Mouse (Mus musculus) limb, embryonic 13.5 days (tissue): ENCODE results near the gene Nfib. TPM values are rescaled to one million over a fixed set of nuclear protein-coding genes. Genes with fewer than 3 reads are reported as not detected.

Source experiments
- ATAC-seq: fragments of 200-750 bp; cut with Nextera tagmentation; 2 replicates; pipeline ENCODE4 v1.8.0; 2017; ENCODE audit warnings: low read depth, moderate number of reproducible peaks, moderate TSS enrichment; ENCODE audit not compliant: low FRiP score
- H3K27ac ChIP-seq: fragments of 300-500 bp; sonication (generic); 2 replicates; pipeline ENCODE4 v1.5.1; 2015; ENCODE audit warnings: inconsistent platforms, mild to moderate bottlenecking, moderate library complexity
- H3K27me3 ChIP-seq: fragments of 300-500 bp; sonication (generic); 2 replicates; pipeline ENCODE4 v1.6.1; 2015; ENCODE audit warnings: mild to moderate bottlenecking, inconsistent platforms
- H3K36me3 ChIP-seq: fragments of 300-500 bp; sonication (generic); 2 replicates; pipeline ENCODE4 v1.6.1; 2015; ENCODE audit warnings: inconsistent platforms, mild to moderate bottlenecking, moderate library complexity
- H3K4me1 ChIP-seq: fragments of 300-500 bp; sonication (generic); 2 replicates; pipeline ENCODE4 v1.6.1; 2015; ENCODE audit warnings: inconsistent platforms
- H3K4me2 ChIP-seq: fragments of 300-500 bp; sonication (generic); replicated peaks from 2 replicates; pipeline ENCODE4 v1.6.1; 2015; ENCODE audit warnings: inconsistent platforms, mild to moderate bottlenecking, moderate library complexity
- H3K4me3 ChIP-seq: fragments of 300-500 bp; sonication (generic); 2 replicates; pipeline ENCODE4 v1.5.1; 2015; ENCODE audit warnings: moderate library complexity, mild to moderate bottlenecking, inconsistent platforms
- H3K9ac ChIP-seq: fragments of 300-500 bp; sonication (generic); 2 replicates; pipeline ENCODE4 v1.6.1; 2015; ENCODE audit warnings: mild to moderate bottlenecking, inconsistent platforms
- H3K9me3 ChIP-seq: fragments of 300-500 bp; sonication (generic); 2 replicates; pipeline ENCODE4 v1.6.1; 2016; ENCODE audit warnings: inconsistent platforms
- WGBS: fragments of 180-500 bp; shearing (Covaris S2); methylation state at CpG from one replicate; pipeline ENCODE4 v1.1.7; 2015; 5-methylcytosine and 5-hydroxymethylcytosine counted together
- polyA plus RNA-seq: library from polyadenylated mRNA; unstranded; fragments of >200 nt; fragmentation: Nextera tagmentation; extraction: Ambion mirVana; gene quantifications from 2 replicates; pipeline ENCODE4 v1.2.1, GENCODE M21; 2015

Nfib gene
- polyA plus RNA-seq, 1 experiment from 2014 or later: 121 TPM

- WGBS: 69% methylated on average over 5 of the region's 5 CpGs
These were observed 262.5 kb downstream of the Nfib start for GRCm38 (mm10) chr4:82443003-82443402.

GRCm38 (mm10) chr4:82440606-82441005 is 264.9 kb downstream of the Nfib start:
- H3K9me3 ChIP-seq: no peaks in the 10 kb centered on the region
- H3K27ac ChIP-seq: no peak overlapping the region
- H3K9ac ChIP-seq: no peak overlapping the region
- H3K27me3 ChIP-seq: no peaks in the 10 kb centered on the region
- WGBS: 88% methylated on average over 2 of the region's 2 CpGs
- ATAC-seq: no peak
- H3K4me3 ChIP-seq: no peak overlapping the region
- H3K4me2 ChIP-seq: no peak overlapping the region
- H3K4me1 ChIP-seq: peaks cover 58% of the 10 kb centered on the region
- H3K36me3 ChIP-seq: no peaks in the 10 kb centered on the region

More at GRCm38 (mm10) chr4:82443003-82443402, 262.5 kb downstream of the Nfib start:
- ATAC-seq: no peak
- Histone ChIP-seq H3K27ac (no peak overlapping the region), H3K4me1 (peaks cover 57% of the 10 kb centered on the region), H3K9me3 (no peaks in the 10 kb centered on the region), H3K4me3 (no peak overlapping the region), H3K4me2 (no peak overlapping the region), H3K36me3 (peaks cover 5% of the 10 kb centered on the region), H3K27me3 (no peaks in the 10 kb centered on the region), H3K9ac (no peak overlapping the region)

- H3K4me3 ChIP-seq: no peak overlapping the region
- H3K4me2 ChIP-seq: no peak overlapping the region
- 78% methylated on average over 8 of the region's 8 CpGs for WGBS
- ATAC-seq: no peak
- no peaks in the 10 kb centered on the region for H3K36me3 ChIP-seq
- H3K27ac ChIP-seq: no peak overlapping the region
- no peak overlapping the region for H3K9ac ChIP-seq
- H3K4me1 ChIP-seq: peaks cover 62% of the 10 kb centered on the region
- no peaks in the 10 kb centered on the region for H3K9me3 ChIP-seq
- no peaks in the 10 kb centered on the region for H3K27me3 ChIP-seq
These were observed 265.7 kb downstream of the Nfib start for GRCm38 (mm10) chr4:82439813-82440212.

- Histone ChIP-seq H3K4me3 (no peak overlapping the region), H3K9ac (no peak overlapping the region), H3K4me1 (peaks cover 73% of the 10 kb centered on the region), H3K27ac (no peak overlapping the region), H3K9me3 (no peaks in the 10 kb centered on the region), H3K27me3 (no peaks in the 10 kb centered on the region), H3K4me2 (no peak overlapping the region; the same call in 1 of the 2 replicates), H3K36me3 (no peaks in the 10 kb centered on the region)
- WGBS: 89% methylated on average over 5 of the region's 5 CpGs
- ATAC-seq: no peak
These were observed 266.9 kb downstream of the Nfib start for GRCm38 (mm10) chr4:82438631-82439030.

GRCm38 (mm10) chr4:82437533-82438318 is 267.8 kb downstream of the Nfib start:
- no peak overlapping the region; the same call in 1 of the 2 replicates for H3K4me2 ChIP-seq
- ATAC-seq: no peak
- no peaks in the 10 kb centered on the region for H3K9me3 ChIP-seq
- no peak overlapping the region for H3K9ac ChIP-seq
- peak overlapping the region; percentile 61; the same call in 1 of the 2 replicates for H3K27ac ChIP-seq
- WGBS: 67% methylated on average over 12 of the region's 12 CpGs
- no peaks in the 10 kb centered on the region for H3K27me3 ChIP-seq
- no peak overlapping the region for H3K4me3 ChIP-seq
- H3K36me3 ChIP-seq: no peaks in the 10 kb centered on the region
- H3K4me1 ChIP-seq: peaks cover 66% of the 10 kb centered on the region

GRCm38 (mm10) chr4:82436656-82437055 is 268.9 kb downstream of the Nfib start:
- no peaks in the 10 kb centered on the region for H3K9me3 ChIP-seq
- H3K4me1 ChIP-seq: peaks cover 58% of the 10 kb centered on the region
- H3K27ac ChIP-seq: no peak overlapping the region
- ATAC-seq: no peak
- H3K27me3 ChIP-seq: no peaks in the 10 kb centered on the region
- H3K36me3 ChIP-seq: no peaks in the 10 kb centered on the region
- 0 out of 2 replicates have a peak overlapping the region, but pooled peaks have one; percentile 16 for H3K4me2 ChIP-seq
- no peak overlapping the region for H3K9ac ChIP-seq
- H3K4me3 ChIP-seq: no peak overlapping the region
- 79% methylated on average over 2 of the region's 2 CpGs for WGBS

GRCm38 (mm10) chr4:82435716-82436115 is 269.8 kb downstream of the Nfib start:
- Histone ChIP-seq H3K4me2 (no peak overlapping the region), H3K9ac (no peak overlapping the region), H3K36me3 (0 out of 2 replicates have a peak, but pooled peaks cover 2% of the 10 kb centered on the region), H3K9me3 (no peaks in the 10 kb centered on the region), H3K4me3 (no peak overlapping the region), H3K27me3 (no peaks in the 10 kb centered on the region), H3K4me1 (peaks cover 52% of the 10 kb centered on the region), H3K27ac (peak overlapping the region; percentile 2; the same call in 1 of the 2 replicates)
- 56% methylated on average over 5 of the region's 5 CpGs for WGBS
- no peak; the same call in 1 of the 2 replicates for ATAC-seq

- no peak overlapping the region for H3K4me2 ChIP-seq
- WGBS: 70% methylated on average over 13 of the region's 13 CpGs
These were observed 271.4 kb downstream of the Nfib start for GRCm38 (mm10) chr4:82433926-82434705.

GRCm38 (mm10) chr4:82431831-82432230 is 273.7 kb downstream of the Nfib start:
- Histone ChIP-seq H3K27me3 (no peaks in the 10 kb centered on the region), H3K36me3 (0 out of 2 replicates have a peak, but pooled peaks cover 4% of the 10 kb centered on the region), H3K4me2 (no peak overlapping the region), H3K27ac (no peak overlapping the region), H3K4me1 (peaks cover 51% of the 10 kb centered on the region), H3K9me3 (no peaks in the 10 kb centered on the region), H3K9ac (no peak overlapping the region), H3K4me3 (no peak overlapping the region)
- 86% methylated on average over 8 of the region's 8 CpGs for WGBS
- ATAC-seq: no peak

More at GRCm38 (mm10) chr4:82433926-82434705, 271.4 kb downstream of the Nfib start:
- Histone ChIP-seq H3K4me3 (no peak overlapping the region), H3K36me3 (0 out of 2 replicates have a peak, but pooled peaks cover 4% of the 10 kb centered on the region), H3K4me1 (peaks cover 53% of the 10 kb centered on the region), H3K27ac (no peak overlapping the region), H3K9me3 (no peaks in the 10 kb centered on the region), H3K27me3 (no peaks in the 10 kb centered on the region), H3K9ac (no peak overlapping the region)
- ATAC-seq: no peak

- H3K27ac ChIP-seq: no peak overlapping the region
- H3K4me2 ChIP-seq: no peak overlapping the region
- no peak for ATAC-seq
- peaks cover 45% of the 10 kb centered on the region for H3K4me1 ChIP-seq
- no peak overlapping the region for H3K4me3 ChIP-seq
- H3K9ac ChIP-seq: no peak overlapping the region
- H3K9me3 ChIP-seq: no peaks in the 10 kb centered on the region
- 0 out of 2 replicates have a peak, but pooled peaks cover 7% of the 10 kb centered on the region for H3K36me3 ChIP-seq
- no peaks in the 10 kb centered on the region for H3K27me3 ChIP-seq
- WGBS: 82% methylated on average over 3 of the region's 3 CpGs
These were observed 274.7 kb downstream of the Nfib start for GRCm38 (mm10) chr4:82430802-82431201.

GRCm38 (mm10) chr4:82426224-82426623 is 279.3 kb downstream of the Nfib start:
- Histone ChIP-seq H3K4me2 (no peak overlapping the region), H3K9me3 (no peaks in the 10 kb centered on the region), H3K27me3 (no peaks in the 10 kb centered on the region), H3K36me3 (0 out of 2 replicates have a peak, but pooled peaks cover 7% of the 10 kb centered on the region), H3K4me1 (peaks cover 28% of the 10 kb centered on the region), H3K27ac (no peak overlapping the region), H3K9ac (no peak overlapping the region), H3K4me3 (no peak overlapping the region)
- no peak for ATAC-seq
- WGBS: 93% methylated on average over 4 of the region's 4 CpGs

- 72% methylated on average over 4 of the region's 4 CpGs for WGBS
These were observed 287.3 kb downstream of the Nfib start for GRCm38 (mm10) chr4:82418241-82418640.

More at GRCm38 (mm10) chr4:82418241-82418640, 287.3 kb downstream of the Nfib start:
- Histone ChIP-seq H3K4me2 (no peak overlapping the region), H3K4me1 (peaks cover 26% of the 10 kb centered on the region), H3K4me3 (no peak overlapping the region), H3K9ac (no peak overlapping the region), H3K9me3 (no peaks in the 10 kb centered on the region), H3K36me3 (0 out of 2 replicates have a peak, but pooled peaks cover 3% of the 10 kb centered on the region), H3K27ac (no peak overlapping the region), H3K27me3 (no peaks in the 10 kb centered on the region)
- ATAC-seq: no peak
